Mouse (Mus musculus) heart, adult 2 months (tissue): ENCODE results near the gene Cmc1.

ENCODE experiments used
- CTCF ChIP-seq: fragments of 200-600 bp; IDR thresholded peaks from 2 replicates; pipeline ENCODE4 v1.8.1; 2022; ENCODE audit warnings: antibody characterized with exemption, mild to moderate bottlenecking, moderate library complexity
- EP300 ChIP-seq: fragments of 200-500 bp; IDR thresholded peaks from 2 replicates; pipeline ENCODE4 v1.6.1; 2011; ENCODE audit warnings: low read depth, low read length, control low read depth; ENCODE audit not compliant: insufficient read depth

DNA sequence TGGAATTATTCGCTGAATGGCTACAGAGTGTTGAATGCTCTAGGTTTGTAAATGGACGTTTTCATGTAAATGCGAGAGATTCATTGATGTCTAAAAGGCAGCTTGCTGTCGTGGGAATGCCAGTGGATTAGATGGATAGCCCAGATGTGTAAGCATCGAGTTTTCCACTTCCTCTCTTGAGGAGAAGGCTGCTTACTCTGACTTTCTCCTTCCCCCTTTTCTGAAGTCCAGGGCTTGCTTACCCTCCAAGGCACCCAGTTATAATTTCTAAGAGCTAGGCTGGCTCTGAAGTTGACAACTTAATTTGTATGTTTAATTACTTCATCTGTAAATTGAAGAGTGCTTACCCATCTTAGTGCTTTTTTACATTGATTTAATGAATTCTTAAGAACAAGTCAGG lies 108.3 kb downstream of the Cmc1 start:
- TF ChIP-seq CTCF (no peak), EP300 (no peak)
